Mouse (Mus musculus) regulatory T cell (primary cell): ENCODE data around the gene P4htm.

Source experiments
- in situ Hi-C: fragments of 300-600 bp; cut with MboI, MseI; formaldehyde crosslinking; loops from one replicate; pipeline ENCODE4 v1.15.1; 2025; ENCODE audit warnings: high pct_unique_total_duplicates

Gene P4htm

GRCm38 (mm10) chr9:108577934-108578544, 19.4 kb downstream of the P4htm start:
- in situ Hi-C loops = loop anchor here (5.0 kb wide), 1 partner anchor 479 kb away; the partner anchor contains the start of gene Trex1

- in situ Hi-C loops = loop anchor here (5.0 kb wide), 1 partner anchor 480 kb away; the partner anchor contains the start of gene Trex1
Measured at GRCm38 (mm10) chr9:108577025-108577424, 20.4 kb downstream of the P4htm start.

GRCm38 (mm10) chr9:108575321-108576297, 21.9 kb downstream of the P4htm start:
- in situ Hi-C loops = loop anchor here (5.0 kb wide), 1 partner anchor 482 kb away; the partner anchor contains the start of gene Trex1

- in situ Hi-C loops = loop anchor here (5.0 kb wide), 1 partner anchor 482 kb away; the partner anchor contains the start of gene Trex1
Measured at GRCm38 (mm10) chr9:108574921-108575320, 22.5 kb downstream of the P4htm start.

GRCm38 (mm10) chr9:108573774-108574690, 23.4 kb downstream of the P4htm start:
- in situ Hi-C loops = no loop called here

GRCm38 (mm10) chr9:108572321-108572720, 25.1 kb downstream of the P4htm start:
- in situ Hi-C loops = no loop called here

GRCm38 (mm10) chr9:108571401-108571973, 26.0 kb downstream of the P4htm start:
- in situ Hi-C loops = no loop called here

GRCm38 (mm10) chr9:108570207-108570896, 27.1 kb downstream of the P4htm start:
- in situ Hi-C loops = no loop called here

- in situ Hi-C loops = no loop called here
Measured at GRCm38 (mm10) chr9:108569381-108570206, 27.9 kb downstream of the P4htm start, which contains the start of gene Dalrd3. Gene Dalrd3 (plus strand): TSS chr9:108569886.

GRCm38 (mm10) chr9:108568511-108568921, 29.0 kb downstream of the P4htm start:
- in situ Hi-C loops = no loop called here

GRCm38 (mm10) chr9:108567931-108568419, 29.5 kb downstream of the P4htm start:
- in situ Hi-C loops = no loop called here

- in situ Hi-C loops = no loop called here
Measured at GRCm38 (mm10) chr9:108566815-108567776, 30.4 kb downstream of the P4htm start, which contains the start of gene Ndufaf3. Gene Ndufaf3 (minus strand): TSS chr9:108567434.

- in situ Hi-C loops = no loop called here
Measured at GRCm38 (mm10) chr9:108565881-108566814, 31.3 kb downstream of the P4htm start.

GRCm38 (mm10) chr9:108564131-108564530, 33.3 kb downstream of the P4htm start:
- in situ Hi-C loops = no loop called here

- in situ Hi-C loops = no loop called here
Measured at GRCm38 (mm10) chr9:108563671-108564070, 33.8 kb downstream of the P4htm start.

GRCm38 (mm10) chr9:108560227-108560841, 37.1 kb downstream of the P4htm start, which contains the start of gene Impdh2:
Gene Impdh2 (plus strand): TSS chr9:108560286.
- in situ Hi-C loops = no loop called here
